Mouse (Mus musculus): ENCODE results near the gene Sla2.
"Not testable (repeated sequence)": the region's sequence is repeated elsewhere in the genome, so short reads cannot be mapped to it uniquely, and the experiment has no call there.

The Sla2 gene

GRCm38 (mm10) chr2:156901883-156902282 lies 14.9 kb upstream of the Sla2 start:
- DNase-seq (ENCODE audit: low read depth, low spot score) = no peak

- DNase-seq (ENCODE audit: low read depth, low spot score) = no peak
These were observed 14.4 kb upstream of the Sla2 start for GRCm38 (mm10) chr2:156901344-156901743.

GRCm38 (mm10) chr2:156899184-156899583 lies 12.2 kb upstream of the Sla2 start:
- DNase-seq (ENCODE audit: low read depth, low spot score) = no peak

- DNase-seq (ENCODE audit: low read depth, low spot score) = no peak
These were observed 11.4 kb upstream of the Sla2 start for GRCm38 (mm10) chr2:156898374-156898773.

DNA sequence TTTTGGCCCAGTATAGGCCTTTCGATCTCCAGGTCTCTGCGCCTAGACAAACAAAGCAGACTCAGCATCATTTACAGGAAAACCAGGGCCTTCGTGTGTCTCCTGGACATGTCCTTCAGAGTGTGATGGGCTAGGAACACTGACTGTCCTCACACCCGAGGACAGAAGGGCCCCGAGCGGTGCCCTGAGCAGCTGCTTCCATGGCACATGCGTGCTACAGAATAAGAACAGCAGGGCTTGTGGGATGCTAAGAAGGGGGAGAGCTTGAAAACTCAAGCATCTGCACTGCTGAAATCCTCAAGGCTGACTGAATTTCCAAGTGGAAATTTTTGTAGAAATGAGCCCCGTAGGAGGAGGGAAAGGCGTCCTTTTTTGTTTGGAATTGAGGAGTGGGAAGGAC lies 10.0 kb upstream of the Sla2 start:
- no peak for DNase-seq (ENCODE audit: low read depth, low spot score)

- DNase-seq (ENCODE audit: low read depth, low spot score) = no peak
These were observed 9.5 kb upstream of the Sla2 start for GRCm38 (mm10) chr2:156896384-156896914.

- no peak for DNase-seq (ENCODE audit: low read depth, low spot score)
These were observed 7.7 kb upstream of the Sla2 start for GRCm38 (mm10) chr2:156894496-156895265.

DNA sequence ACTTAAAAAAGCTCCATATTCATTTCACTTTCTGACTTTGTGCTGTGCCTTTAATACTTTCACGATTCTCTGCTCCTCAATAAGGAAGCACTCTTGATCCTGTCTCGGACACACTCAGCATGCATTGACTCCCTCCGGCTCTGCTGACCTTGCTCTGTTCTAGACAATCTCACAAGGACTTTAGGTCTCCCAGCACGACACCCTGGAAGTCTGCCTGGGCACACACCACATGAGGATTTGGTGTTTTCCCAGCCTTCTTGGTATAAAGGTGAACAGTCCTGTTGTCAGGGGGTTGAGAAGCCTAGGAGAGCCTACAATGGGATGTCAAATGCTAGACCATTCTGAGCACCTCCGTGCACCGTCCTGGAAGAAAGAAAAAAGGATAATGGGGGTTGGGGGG lies 5.8 kb upstream of the Sla2 start:
- DNase-seq (ENCODE audit: low read depth, low spot score) = no peak

- DNase-seq (ENCODE audit: low read depth, low spot score) = no peak
These were observed 5.2 kb upstream of the Sla2 start for GRCm38 (mm10) chr2:156892240-156892639.

GRCm38 (mm10) chr2:156888490-156888889 lies 1.5 kb upstream of the Sla2 start:
- no peak for DNase-seq (ENCODE audit: low read depth, low spot score)

GRCm38 (mm10) chr2:156886084-156886631 lies 834 bp downstream of the Sla2 start:
- DNase-seq (ENCODE audit: low read depth, low spot score) = no peak

DNA sequence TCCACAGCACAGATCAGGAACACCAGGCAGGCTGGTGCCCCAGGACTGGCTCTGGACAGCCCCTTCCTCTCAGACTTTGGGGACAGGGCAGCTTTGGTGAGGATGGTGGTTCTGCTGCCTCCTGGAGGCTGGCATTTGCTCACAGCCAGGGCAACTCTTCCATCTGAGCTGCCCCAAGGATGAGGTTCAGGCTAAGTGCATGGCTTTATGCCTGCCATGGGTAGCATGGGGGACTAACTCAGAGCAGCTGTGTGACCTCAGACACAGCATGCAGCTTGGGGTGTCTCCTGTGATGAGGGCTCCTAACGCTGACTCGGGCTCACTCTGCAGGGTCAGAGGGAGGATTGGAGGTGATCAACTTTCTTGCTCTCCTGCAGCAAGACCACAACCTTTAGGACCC lies 1.3 kb downstream of the Sla2 start:
- not testable (repeated sequence) for DNase-seq (ENCODE audit: low read depth, low spot score)

DNA sequence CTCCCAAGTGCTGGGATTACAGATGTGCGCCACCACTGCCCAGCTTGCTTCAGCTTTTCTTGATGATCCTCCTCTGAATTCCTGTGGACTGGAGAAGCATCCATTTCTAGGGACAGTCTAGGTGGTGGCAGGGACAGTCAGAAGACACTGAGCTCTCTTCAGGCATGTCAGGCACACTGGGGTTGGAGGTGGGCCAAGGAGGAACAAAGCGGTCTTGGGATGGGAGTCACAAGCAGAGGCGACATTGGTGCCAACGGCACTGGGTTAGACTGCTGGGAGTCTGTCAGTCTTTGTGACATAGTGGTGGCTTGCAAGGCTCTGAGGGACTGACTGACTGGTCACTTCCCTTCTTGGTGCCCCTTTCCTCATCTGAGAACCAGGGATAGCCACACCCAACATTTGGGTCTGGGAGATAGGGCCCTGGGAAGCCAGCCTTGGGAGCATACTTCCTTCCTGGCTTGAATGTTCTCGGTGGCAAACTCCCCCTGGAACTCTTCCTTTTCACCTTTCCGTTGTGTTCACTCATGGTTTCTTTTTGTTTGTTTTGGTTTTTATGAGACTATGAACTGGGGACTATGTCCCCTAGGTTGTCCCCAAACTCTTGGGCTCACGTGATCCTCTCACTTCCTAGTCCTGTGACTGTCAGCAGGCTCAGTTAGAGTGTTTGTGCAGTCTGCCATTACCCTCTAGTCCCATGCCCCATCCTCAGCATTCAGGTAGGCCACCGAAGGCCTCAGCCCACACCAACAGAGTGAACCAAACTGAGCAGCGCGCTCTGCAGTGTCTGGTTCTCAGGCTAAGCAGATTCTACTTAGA lies 2.4 kb downstream of the Sla2 start:
- no peak for DNase-seq (ENCODE audit: low read depth, low spot score)

- DNase-seq (ENCODE audit: low read depth, low spot score) = no peak
These were observed 4.5 kb downstream of the Sla2 start for GRCm38 (mm10) chr2:156882431-156883001.

GRCm38 (mm10) chr2:156879541-156879940 lies 7.5 kb downstream of the Sla2 start:
- DNase-seq (ENCODE audit: low read depth, low spot score) = no peak

DNA sequence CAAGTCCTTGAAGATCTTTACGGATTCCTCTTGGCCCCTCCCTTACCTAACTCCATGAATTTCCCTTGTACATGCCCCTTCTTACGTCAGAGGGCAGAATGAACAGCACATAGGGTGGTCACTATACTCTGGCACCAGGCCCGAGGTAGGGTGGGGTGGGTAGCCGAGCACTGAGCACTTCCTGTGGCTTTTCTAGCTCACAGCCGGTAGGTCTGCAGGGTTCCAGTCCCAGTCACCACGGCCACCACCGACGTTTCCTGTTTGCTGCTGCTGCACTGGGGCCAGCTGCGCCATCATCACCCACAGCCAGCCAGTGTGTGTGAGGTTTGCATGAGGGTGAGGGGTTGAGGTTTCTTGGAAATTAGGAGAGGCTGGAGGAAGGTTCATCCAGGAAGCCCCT lies 9.3 kb downstream of the Sla2 start:
- DNase-seq (ENCODE audit: low read depth, low spot score) = no peak

DNA sequence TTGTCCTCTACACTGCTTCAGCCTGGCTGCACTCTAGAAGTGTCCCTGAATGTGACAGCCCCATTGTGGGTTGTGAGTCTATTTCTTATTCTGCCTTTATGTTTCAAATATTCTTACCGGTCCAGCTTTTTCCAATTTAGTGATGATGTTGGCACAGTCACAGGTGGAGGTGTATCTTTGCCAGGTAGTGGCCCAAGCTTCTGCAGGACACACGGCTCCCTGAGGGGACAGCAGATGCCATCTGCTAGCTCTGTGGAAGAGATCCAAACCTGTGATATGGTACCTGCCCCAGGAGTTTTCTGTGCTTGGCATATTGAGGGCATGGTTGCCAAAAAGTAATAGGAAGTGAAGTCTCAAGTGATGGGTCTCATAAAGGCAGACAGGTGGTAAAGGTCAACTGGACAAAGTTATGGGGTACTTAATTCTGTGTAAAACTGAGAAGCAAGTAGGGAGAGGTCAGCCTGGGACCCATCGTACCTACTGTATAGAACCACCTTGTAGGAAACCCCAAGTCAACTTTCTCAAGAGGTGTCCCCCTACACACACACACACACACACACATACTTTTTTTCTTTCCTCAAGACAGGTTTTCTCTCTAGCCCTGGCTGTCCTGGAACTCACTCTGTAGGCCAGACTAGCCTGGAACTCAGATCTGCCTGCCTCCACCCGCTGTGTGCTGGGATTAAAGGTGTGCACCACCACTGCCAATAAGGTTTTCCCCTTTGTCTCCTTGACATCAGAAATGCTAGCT lies 12.1 kb downstream of the Sla2 start:
- no peak for DNase-seq (ENCODE audit: low read depth, low spot score)

DNA sequence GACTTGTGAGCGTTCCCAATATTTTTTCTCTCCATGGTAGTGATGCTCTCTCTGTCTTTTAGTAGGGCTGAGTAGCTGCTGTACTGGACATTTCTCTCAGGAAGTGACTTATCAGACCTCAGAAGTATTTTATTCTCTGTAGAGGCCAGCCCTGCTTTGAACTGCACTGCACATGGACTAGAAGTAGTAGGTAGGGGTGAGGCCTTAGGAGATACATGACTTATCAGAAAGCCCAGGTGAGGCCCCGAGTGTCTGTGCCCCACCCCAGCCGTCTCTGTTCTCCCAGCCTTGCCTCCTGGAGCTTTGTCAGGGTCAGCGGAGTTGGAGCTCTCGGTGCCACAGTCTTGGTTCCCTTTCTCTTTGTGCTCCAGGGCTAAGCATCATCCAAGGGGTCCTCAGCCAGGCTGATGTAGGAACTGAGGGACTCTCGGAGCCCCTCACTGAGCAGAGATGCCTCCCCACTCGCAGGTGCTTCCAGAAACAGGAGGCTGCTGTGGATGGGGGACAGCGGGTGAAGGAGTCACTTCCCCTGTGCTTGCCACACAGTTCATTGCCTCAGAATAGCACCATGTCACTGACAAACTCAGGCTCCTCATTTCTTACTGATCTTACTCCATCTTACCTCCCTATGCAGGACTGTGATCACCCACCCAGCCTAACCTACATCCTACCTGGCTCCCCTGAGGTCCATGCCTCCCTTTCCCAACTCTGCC lies 12.8 kb downstream of the Sla2 start:
- no peak for DNase-seq (ENCODE audit: low read depth, low spot score)

DNA sequence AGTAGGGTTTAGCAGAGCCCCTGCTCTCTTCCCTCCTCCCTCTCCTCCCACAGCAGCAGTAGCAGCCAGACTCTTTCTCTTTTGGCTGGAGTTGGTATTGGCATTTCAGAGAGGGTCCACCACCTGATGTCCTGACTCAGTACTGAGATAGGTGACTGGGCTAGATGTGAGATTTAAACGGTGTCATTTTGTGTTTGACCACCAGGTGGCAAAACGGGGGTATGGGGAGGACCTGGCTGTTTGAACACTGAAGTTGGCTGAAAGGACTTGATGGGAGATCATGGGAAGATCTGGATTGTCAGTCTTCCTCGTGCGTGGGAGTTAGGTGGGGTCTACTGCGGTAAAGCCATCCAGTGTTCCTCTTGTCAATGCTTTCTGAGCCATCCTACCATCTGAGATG lies 13.4 kb downstream of the Sla2 start:
- DNase-seq (ENCODE audit: low read depth, low spot score) = peak; percentile 46

DNA sequence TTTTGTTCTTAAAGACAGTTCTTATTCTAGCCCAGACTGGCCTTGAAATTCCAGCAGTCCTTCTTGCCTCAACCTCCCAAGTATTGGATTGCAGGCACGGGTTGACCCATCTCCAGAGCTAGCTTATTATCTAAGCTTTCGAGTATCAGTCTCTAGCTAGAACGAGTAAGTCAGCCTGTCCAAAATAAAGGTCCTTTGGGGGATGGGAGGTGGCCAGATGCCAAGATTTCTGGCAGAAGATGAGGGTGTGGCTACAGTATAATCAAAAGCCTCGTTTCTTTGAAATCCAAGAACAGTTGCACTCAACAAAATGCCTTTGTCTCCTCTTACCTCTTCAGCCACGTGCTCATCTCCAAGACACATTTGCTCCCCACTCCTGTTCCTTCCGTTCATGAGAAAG lies 16.5 kb downstream of the Sla2 start:
- no peak for DNase-seq (ENCODE audit: low read depth, low spot score)

DNA sequence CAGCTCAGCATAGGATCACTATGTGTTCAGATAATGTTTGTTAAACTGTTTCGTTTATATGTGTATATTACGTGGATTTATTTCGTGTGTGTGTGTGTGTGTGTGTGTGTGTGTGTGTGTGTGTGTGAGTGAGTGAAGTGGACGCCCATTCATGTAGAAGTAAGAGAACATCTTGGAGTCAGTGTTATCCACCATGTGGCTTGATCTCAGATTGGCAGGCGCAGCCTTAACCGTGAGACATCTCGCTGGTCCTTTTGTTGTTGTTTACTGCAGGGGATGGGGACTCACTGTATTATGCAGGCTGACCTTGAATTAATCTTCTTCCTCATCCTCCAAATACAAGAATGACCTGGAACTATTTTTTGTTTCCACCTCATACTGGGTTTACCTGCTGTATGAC lies 17.4 kb downstream of the Sla2 start:
- DNase-seq (ENCODE audit: low read depth, low spot score) = no peak
